Mouse (Mus musculus): ENCODE data around the gene Mtmr11.

The Mtmr11 gene

GRCm38 (mm10) chr3:96199731-96200130 lies 37.9 kb downstream of the Mtmr11 start:
- CTCF ChIA-PET, result interaction anchor here (1.1 kb wide), 1 partner anchor 19 kb away, joined by 3 read pairs; no protein-coding TSS in a partner anchor

- CTCF ChIA-PET, result no interaction called here
Observed at GRCm38 (mm10) chr3:96207819-96208218, 46.0 kb downstream of the Mtmr11 start.

- CTCF ChIA-PET, result interaction anchor here (0.6 kb wide), 1 partner anchor 63 kb away, joined by 9 read pairs; no protein-coding TSS in a partner anchor
Observed at GRCm38 (mm10) chr3:96209242-96209641, 47.4 kb downstream of the Mtmr11 start.

GRCm38 (mm10) chr3:96219191-96219641 lies 57.4 kb downstream of the Mtmr11 start:
- CTCF ChIA-PET, result interaction anchor here (0.6 to 1.3 kb wide), 3 partner anchors 20 to 129 kb away, joined by 3 read pairs; no protein-coding TSS in a partner anchor

- CTCF ChIA-PET, result interaction anchor here (0.5 kb wide), 1 partner anchor 23 kb away, joined by 9 read pairs; no protein-coding TSS in a partner anchor
Observed at GRCm38 (mm10) chr3:96219661-96220130, 57.9 kb downstream of the Mtmr11 start, which contains the start of the genes Bola1 and Hist2h2ab. Gene Bola1 (minus strand): TSS chr3:96219709. Gene Hist2h2ab (plus strand): TSS chr3:96219865.

- CTCF ChIA-PET, result interaction anchor here (0.5 kb wide), 1 partner anchor 23 kb away, joined by 9 read pairs; no protein-coding TSS in a partner anchor
Observed at GRCm38 (mm10) chr3:96220131-96220764, 58.4 kb downstream of the Mtmr11 start.

- CTCF ChIA-PET, result no interaction called here
Observed at GRCm38 (mm10) chr3:96220765-96221639, 59.2 kb downstream of the Mtmr11 start, which contains the start of the genes Hist2h2ac and Hist2h2be. Gene Hist2h2ac (minus strand): TSS chr3:96220880. Gene Hist2h2be (plus strand): TSS chr3:96221119.
